Mouse (Mus musculus) heart, postnatal 0 days (tissue): Measurements from ENCODE around the gene Dio3.

ENCODE experiments used
- CTCF ChIP-seq: IDR thresholded peaks from 2 replicates; pipeline ENCODE4 v1.5.1; 2016; ENCODE audit warnings: antibody characterized with exemption, control low read depth, low read depth
- EP300 ChIP-seq: IDR thresholded peaks from 2 replicates; pipeline ENCODE4 v1.6.1; 2016; ENCODE audit warnings: antibody characterized with exemption, low read depth

DNA sequence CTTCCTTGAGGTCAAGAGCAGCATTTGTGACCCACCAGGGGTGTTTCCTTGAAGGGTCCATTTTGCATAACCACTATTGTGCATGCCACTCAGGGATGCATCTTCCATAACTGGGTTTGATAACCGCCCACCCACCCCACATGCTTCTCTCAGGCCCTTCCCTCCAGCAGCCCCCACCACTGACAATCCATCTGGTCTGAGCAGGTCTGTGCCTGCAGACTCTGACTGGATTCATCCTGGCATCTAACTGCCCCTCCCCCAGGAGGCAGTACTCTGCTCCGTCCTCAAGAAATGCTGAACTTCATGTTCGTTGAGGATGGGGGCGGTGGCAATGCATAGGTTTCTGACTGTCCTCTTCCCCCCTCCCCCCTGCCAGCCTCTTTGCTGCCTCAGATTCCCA is 4.9 kb downstream of the Dio3 start:
- no peak for TF ChIP-seq CTCF
- no peak for TF ChIP-seq EP300
